Mouse (Mus musculus) lung, embryonic 16.5 days (tissue): ENCODE measurements at regions not wholly inside any gene's neighbourhood (a gene's known extent, or its start where the extent isn't known, plus 50 kb on each side); places are given as distances from the start of the nearest gene placed in this dataset.

ENCODE experiments used
- ATAC-seq: fragments of 200-750 bp; cut with Nextera tagmentation; 2 replicates; pipeline ENCODE4 v1.8.0; 2017; ENCODE audit warnings: low read depth, mild to moderate bottlenecking, moderate library complexity
- H3K27ac ChIP-seq: fragments of 300-500 bp; sonication (generic); 2 replicates; pipeline ENCODE4 v1.5.1; 2014; ENCODE audit warnings: mild to moderate bottlenecking, control low read depth, low read length
- H3K27me3 ChIP-seq: fragments of 300-500 bp; sonication (generic); 2 replicates; pipeline ENCODE4 v1.6.1; 2014; ENCODE audit warnings: low read depth, low read length, mixed read lengths; ENCODE audit not compliant: control insufficient read depth, insufficient read depth
- H3K36me3 ChIP-seq: fragments of 300-500 bp; sonication (generic); 2 replicates; pipeline ENCODE4 v1.6.1; 2014; ENCODE audit warnings: low read length; ENCODE audit not compliant: control insufficient read depth, insufficient read depth
- H3K4me1 ChIP-seq: fragments of 300-500 bp; sonication (generic); replicated peaks from 2 replicates; pipeline ENCODE4 v1.6.1; 2014; ENCODE audit warnings: low read length, mixed read lengths; ENCODE audit not compliant: control insufficient read depth, insufficient read depth
- H3K4me2 ChIP-seq: fragments of 300-500 bp; sonication (generic); 2 replicates; pipeline ENCODE4 v1.6.1; 2014; ENCODE audit warnings: low read depth, low read length, control low read depth
- H3K4me3 ChIP-seq: fragments of 300-500 bp; sonication (generic); 2 replicates; pipeline ENCODE4 v1.5.1; 2014; ENCODE audit warnings: mild to moderate bottlenecking, low read length, control low read depth
- H3K9ac ChIP-seq: fragments of 300-500 bp; sonication (generic); 2 replicates; pipeline ENCODE4 v1.6.1; 2014; ENCODE audit warnings: low read length, control low read depth
- H3K9me3 ChIP-seq: fragments of 300-500 bp; sonication (generic); 2 replicates; pipeline ENCODE4 v1.6.1; 2016; ENCODE audit warnings: low read length; ENCODE audit not compliant: control insufficient read depth
- WGBS: fragments of 180-500 bp; shearing (Covaris S2); extraction: QIAGEN DNeasy Blood & Tissue Kit; methylation state at CpG from one replicate; pipeline ENCODE4 v1.1.7; 2014; 5-methylcytosine and 5-hydroxymethylcytosine counted together

DNA sequence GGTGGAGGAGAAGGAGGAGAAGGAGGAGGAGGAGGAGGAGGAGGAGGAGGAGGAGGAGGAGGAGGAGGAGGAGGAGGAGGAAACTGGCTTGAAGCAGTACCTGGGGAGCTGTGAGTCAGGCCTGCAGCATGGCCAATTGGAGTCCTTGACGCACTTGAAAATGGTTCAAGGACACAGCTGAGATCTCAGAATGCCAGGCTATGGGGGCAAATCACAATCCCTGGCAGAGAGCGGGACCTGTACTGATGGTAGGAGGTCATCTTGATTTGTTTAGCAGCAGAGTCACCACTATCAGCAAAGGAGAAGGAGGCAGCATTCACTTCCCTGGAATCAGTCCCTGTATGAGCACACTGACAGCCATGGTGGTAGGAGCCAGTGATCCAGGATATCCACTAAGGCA is 294.1 kb downstream of the Cog6 start:
- no peak overlapping the region for H3K27ac ChIP-seq
- H3K27me3 ChIP-seq: no peaks in the 10 kb centered on the region
- H3K4me2 ChIP-seq: no peak overlapping the region
- 85% methylated on average over 2 of the region's 2 CpGs for WGBS
- ATAC-seq: no peak
- H3K9me3 ChIP-seq: no peaks in the 10 kb centered on the region
- H3K4me1 ChIP-seq: no peaks in the 10 kb centered on the region; the same call in 1 of the 2 replicates
- H3K9ac ChIP-seq: no peak overlapping the region
- H3K4me3 ChIP-seq: no peak overlapping the region
- no peaks in the 10 kb centered on the region for H3K36me3 ChIP-seq

GRCm38 (mm10) chr3:52719181-52719580 is 297.9 kb downstream of the Cog6 start:
- no peaks in the 10 kb centered on the region for H3K4me1 ChIP-seq
- ATAC-seq: no peak
- H3K9ac ChIP-seq: no peak overlapping the region
- no peaks in the 10 kb centered on the region for H3K9me3 ChIP-seq
- H3K4me2 ChIP-seq: no peak overlapping the region
- H3K27me3 ChIP-seq: no peaks in the 10 kb centered on the region
- WGBS: 55% methylated on average over 3 of the region's 3 CpGs
- H3K36me3 ChIP-seq: no peaks in the 10 kb centered on the region
- H3K27ac ChIP-seq: no peak overlapping the region
- H3K4me3 ChIP-seq: no peak overlapping the region

- no peaks in the 10 kb centered on the region for H3K4me1 ChIP-seq
- no peak overlapping the region for H3K9ac ChIP-seq
- no peak overlapping the region for H3K4me3 ChIP-seq
- WGBS: 80% methylated on average over 5 of the region's 5 CpGs
- H3K36me3 ChIP-seq: no peaks in the 10 kb centered on the region
- ATAC-seq: no peak
- no peak overlapping the region for H3K4me2 ChIP-seq
- no peaks in the 10 kb centered on the region for H3K27me3 ChIP-seq
- H3K9me3 ChIP-seq: no peaks in the 10 kb centered on the region
- H3K27ac ChIP-seq: no peak overlapping the region
Observed at GRCm38 (mm10) chr3:52717324-52717723, 299.7 kb downstream of the Cog6 start.

GRCm38 (mm10) chr3:52712151-52712550 is 304.9 kb downstream of the Cog6 start:
- 81% methylated on average over 5 of the region's 5 CpGs for WGBS
- ATAC-seq: no peak

GRCm38 (mm10) chr3:52711133-52711532 is 305.9 kb downstream of the Cog6 start:
- Histone ChIP-seq H3K4me3 (no peak overlapping the region), H3K27ac (no peak overlapping the region), H3K27me3 (no peaks in the 10 kb centered on the region), H3K36me3 (no peaks in the 10 kb centered on the region), H3K9ac (no peak overlapping the region), H3K4me1 (no peaks in the 10 kb centered on the region), H3K9me3 (no peaks in the 10 kb centered on the region), H3K4me2 (no peak overlapping the region)
- 40% methylated on average over 9 of the region's 9 CpGs for WGBS
- no peak for ATAC-seq

More at GRCm38 (mm10) chr3:52712151-52712550, 304.9 kb downstream of the Cog6 start:
- no peak overlapping the region for H3K27ac ChIP-seq
- H3K4me1 ChIP-seq: no peaks in the 10 kb centered on the region
- H3K4me2 ChIP-seq: no peak overlapping the region
- no peaks in the 10 kb centered on the region for H3K27me3 ChIP-seq
- no peak overlapping the region for H3K9ac ChIP-seq
- H3K36me3 ChIP-seq: no peaks in the 10 kb centered on the region
- no peak overlapping the region for H3K4me3 ChIP-seq
- no peaks in the 10 kb centered on the region for H3K9me3 ChIP-seq

DNA sequence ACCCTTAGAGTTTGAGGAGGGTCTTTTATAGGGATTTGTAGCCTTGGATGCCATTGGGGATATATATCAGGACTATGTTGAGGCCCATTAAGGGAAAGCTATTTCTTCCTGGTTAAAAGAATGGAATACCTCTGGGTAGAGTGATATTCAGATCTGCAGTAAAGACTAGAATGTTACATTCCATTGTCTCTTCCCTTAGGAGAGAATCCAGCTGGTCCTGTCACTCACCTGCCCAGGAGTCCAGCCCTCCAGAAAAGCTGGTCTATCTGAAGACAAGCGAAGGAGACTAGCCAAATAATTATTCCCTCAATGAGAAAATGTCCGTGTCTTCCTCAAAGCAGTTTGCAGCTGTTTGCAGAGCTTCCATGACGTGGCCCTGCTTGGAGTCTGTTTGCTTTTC is 308.3 kb downstream of the Cog6 start:
- no peak overlapping the region for H3K4me2 ChIP-seq
- H3K27ac ChIP-seq: no peak overlapping the region
- no peak overlapping the region for H3K4me3 ChIP-seq
- no peaks in the 10 kb centered on the region for H3K4me1 ChIP-seq
- 51% methylated on average over 3 of the region's 3 CpGs for WGBS
- no peaks in the 10 kb centered on the region for H3K36me3 ChIP-seq
- H3K9ac ChIP-seq: no peak overlapping the region
- no peaks in the 10 kb centered on the region for H3K9me3 ChIP-seq
- no peaks in the 10 kb centered on the region for H3K27me3 ChIP-seq
- ATAC-seq: no peak

- no peaks in the 10 kb centered on the region for H3K36me3 ChIP-seq
- H3K9ac ChIP-seq: no peak overlapping the region
- H3K4me2 ChIP-seq: no peak overlapping the region
- no peak overlapping the region for H3K27ac ChIP-seq
- no peaks in the 10 kb centered on the region for H3K27me3 ChIP-seq
- ATAC-seq: no peak
- no peaks in the 10 kb centered on the region for H3K9me3 ChIP-seq
- 8% methylated on average over 1 of the region's 1 CpGs for WGBS
- H3K4me1 ChIP-seq: no peaks in the 10 kb centered on the region
- no peak overlapping the region for H3K4me3 ChIP-seq
Observed at GRCm38 (mm10) chr3:52708301-52708700, 308.7 kb downstream of the Cog6 start.

DNA sequence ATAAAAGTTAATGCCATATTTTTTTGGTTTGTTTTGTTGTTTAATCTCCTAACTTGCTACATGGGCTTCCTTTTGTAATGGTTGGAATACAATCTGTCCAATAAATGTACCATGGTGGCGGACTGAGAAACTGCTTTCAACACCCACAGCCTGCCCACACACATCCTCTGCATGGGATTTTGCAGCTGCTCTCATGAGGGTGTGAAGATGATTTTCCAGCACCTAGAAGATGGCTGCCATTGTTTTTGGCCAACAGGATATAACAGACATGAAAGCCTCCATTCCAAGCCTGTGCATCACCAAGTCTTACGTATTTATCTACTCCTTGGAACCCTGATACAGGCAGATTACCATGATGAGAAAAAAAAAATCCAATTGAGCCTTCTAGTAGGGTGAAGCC is 310.4 kb downstream of the Cog6 start:
- H3K9ac ChIP-seq: no peak overlapping the region
- H3K4me2 ChIP-seq: no peak overlapping the region
- no peak overlapping the region for H3K27ac ChIP-seq
- no peaks in the 10 kb centered on the region for H3K36me3 ChIP-seq
- no peak overlapping the region for H3K4me3 ChIP-seq
- no peaks in the 10 kb centered on the region for H3K9me3 ChIP-seq
- no peaks in the 10 kb centered on the region for H3K27me3 ChIP-seq
- no peak for ATAC-seq
- WGBS: 91% methylated on average over 2 of the region's 2 CpGs
- no peaks in the 10 kb centered on the region for H3K4me1 ChIP-seq

- H3K36me3 ChIP-seq: no peaks in the 10 kb centered on the region
- no peak for ATAC-seq
- no peaks in the 10 kb centered on the region for H3K9me3 ChIP-seq
- H3K27ac ChIP-seq: no peak overlapping the region
- 85% methylated on average over 6 of the region's 6 CpGs for WGBS
- no peaks in the 10 kb centered on the region for H3K4me1 ChIP-seq
- H3K9ac ChIP-seq: no peak overlapping the region
- no peak overlapping the region for H3K4me3 ChIP-seq
- H3K27me3 ChIP-seq: no peaks in the 10 kb centered on the region
- H3K4me2 ChIP-seq: no peak overlapping the region
Observed at GRCm38 (mm10) chr3:52703751-52704150, 313.3 kb downstream of the Cog6 start.

DNA sequence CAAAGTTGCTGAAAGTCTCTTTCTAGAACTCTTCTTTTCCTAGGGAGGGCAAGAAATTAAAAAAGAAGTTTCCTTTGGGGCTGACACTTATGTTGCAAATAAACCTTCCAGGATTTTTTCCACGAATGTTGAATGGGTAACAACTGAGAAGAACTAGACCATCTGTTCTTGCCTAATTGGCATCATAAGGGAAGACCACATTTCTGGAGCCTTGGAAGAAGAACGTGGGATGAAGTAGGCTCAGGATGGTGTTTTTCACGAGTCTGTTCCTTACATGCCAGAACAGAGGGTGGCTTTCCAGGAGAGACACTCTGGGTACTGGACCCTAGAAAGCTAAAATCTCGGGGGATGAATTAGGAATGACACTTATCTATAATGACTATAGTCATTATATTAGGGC is 314.1 kb downstream of the Cog6 start:
- no peak overlapping the region for H3K4me3 ChIP-seq
- ATAC-seq: no peak
- 0 out of 2 replicates have a peak, but pooled peaks cover 2% of the 10 kb centered on the region for H3K9me3 ChIP-seq
- H3K4me2 ChIP-seq: no peak overlapping the region
- H3K4me1 ChIP-seq: no peaks in the 10 kb centered on the region
- no peaks in the 10 kb centered on the region for H3K36me3 ChIP-seq
- no peak overlapping the region for H3K27ac ChIP-seq
- no peak overlapping the region for H3K9ac ChIP-seq
- no peaks in the 10 kb centered on the region for H3K27me3 ChIP-seq
- 69% methylated on average over 4 of the region's 4 CpGs for WGBS
